Mouse (Mus musculus): Measurements from ENCODE around the gene Ikzf2.

Ikzf2 gene

DNA sequence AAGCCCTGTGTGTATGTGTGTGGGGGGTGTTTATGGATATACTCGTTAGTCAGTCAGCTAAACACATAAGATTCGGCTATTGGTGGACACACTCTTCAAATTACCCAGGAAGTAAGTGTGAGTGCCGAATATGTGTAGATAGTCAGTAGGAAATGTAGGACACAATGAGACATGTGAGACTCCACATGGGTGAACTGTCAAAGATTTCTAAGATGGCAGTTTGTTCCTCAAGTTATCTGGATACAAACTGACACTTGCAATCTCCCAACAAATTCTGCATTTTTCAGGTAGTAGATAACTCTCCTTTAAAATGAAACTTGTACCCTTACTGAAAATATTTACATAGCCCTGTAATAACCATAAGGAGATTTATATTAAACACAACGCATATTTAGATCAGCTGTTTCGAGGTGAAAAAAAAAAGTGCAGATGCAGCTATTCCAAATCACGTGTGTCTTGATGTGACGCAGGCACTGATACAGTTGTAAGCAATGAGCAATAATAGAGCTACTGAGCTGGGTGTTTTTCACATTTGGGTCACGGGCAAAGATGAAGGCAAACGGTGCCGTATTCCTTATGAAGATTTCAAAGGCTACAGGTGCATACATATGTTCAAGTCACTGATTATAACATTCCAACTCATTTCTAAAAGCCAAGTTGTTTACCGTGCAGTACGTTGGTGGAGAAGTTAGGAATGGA, 87.8 kb downstream of the Ikzf2 start:
- no peak for DNase-seq (ENCODE audit: extremely low spot score)

DNA sequence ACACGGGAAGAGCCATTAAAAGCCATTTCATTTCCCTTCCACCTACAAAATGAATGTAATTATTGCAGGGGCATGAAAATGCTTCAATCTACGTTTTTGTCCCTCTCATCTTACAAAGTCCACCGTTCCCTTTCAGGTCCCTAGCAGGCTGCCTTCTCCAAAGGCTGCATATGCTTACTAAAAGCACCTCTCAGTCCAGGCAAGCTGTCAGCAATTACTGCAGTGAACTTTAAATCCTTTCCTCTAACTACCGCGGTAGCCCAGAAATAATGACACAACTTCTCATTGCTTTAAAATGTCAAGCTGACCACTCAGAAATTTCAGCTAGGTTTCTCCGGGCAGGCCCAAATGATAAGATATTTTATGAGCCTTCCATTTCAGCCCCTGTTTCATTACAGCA, 95.2 kb downstream of the Ikzf2 start:
- DNase-seq (ENCODE audit: extremely low spot score), result no peak

DNA sequence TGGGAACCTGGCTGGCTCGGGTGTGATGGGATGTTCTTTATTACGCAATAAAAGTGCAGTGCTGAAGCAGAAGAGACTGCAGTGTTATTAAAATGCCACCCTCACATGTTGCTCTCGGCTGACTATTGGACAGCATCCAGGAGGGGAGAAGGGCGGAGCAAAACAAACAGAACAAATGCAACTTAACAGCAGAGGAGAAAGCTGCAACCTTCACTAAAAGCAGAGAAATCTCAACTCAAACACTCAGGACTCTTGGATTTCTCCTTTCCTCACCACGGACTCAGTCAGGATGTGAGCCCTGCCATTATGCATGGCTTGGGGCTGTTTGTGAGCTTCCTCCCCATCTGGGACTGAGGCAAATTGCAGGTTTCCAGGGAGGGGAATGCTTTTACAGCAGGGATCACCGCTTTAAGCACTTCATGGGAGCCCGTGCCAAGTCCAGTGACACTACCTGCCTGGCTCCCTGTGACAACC, 95.7 kb downstream of the Ikzf2 start:
- DNase-seq (ENCODE audit: extremely low spot score), result no peak

DNA sequence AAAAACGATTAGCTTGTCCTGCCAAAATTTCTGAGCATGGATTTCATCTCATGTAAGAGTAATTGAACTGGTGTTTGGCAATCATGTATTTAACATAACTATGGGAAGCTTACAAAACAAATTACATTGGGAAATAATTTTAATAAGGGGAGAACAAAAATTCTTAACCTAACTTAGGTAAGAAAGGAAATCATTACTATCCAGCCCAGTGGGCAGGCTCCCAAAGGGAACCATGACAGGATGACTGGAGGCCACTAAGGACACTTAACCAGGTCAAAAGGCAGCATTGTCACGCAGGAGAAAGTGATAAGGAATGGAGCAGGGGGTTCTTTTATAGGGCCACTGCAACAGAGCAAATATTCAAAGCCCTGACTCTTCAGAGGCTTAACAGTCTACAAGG, 101.5 kb downstream of the Ikzf2 start:
- no peak for DNase-seq (ENCODE audit: extremely low spot score)

DNA sequence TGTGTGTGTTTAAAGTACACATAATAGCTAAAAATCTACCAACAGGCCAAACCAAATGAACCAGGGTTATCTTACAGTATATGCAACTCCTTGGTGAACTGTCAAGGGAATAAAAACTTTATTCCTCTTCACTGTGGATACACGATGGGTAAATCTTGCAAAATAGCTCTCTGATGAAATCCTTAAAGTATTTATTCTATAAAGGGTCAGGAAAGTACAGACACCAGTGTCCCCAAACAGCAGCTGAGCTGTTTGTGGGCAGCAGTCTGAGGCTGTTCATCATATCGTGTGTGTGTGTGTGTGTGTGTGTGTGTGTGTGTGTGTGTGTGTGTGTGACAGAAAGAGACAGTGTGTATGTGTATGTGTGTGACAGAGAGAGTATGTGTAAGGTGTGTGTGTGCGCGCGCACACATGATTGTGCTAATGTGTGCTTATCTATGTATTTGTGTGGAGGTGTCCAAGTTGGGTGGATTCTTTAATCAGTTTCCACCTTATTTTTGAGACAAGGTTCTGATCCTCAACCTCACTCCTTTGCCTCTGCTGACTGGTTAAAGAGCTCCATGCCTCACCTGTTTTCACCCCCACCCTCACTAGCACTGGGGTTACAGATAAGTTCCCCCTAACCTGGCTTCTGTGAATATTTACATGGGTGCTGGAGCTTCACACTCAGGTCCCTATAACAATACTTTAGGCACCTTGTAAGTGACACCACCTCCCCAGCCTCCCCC, 102.9 kb downstream of the Ikzf2 start:
- no peak for DNase-seq (ENCODE audit: extremely low spot score)

DNA sequence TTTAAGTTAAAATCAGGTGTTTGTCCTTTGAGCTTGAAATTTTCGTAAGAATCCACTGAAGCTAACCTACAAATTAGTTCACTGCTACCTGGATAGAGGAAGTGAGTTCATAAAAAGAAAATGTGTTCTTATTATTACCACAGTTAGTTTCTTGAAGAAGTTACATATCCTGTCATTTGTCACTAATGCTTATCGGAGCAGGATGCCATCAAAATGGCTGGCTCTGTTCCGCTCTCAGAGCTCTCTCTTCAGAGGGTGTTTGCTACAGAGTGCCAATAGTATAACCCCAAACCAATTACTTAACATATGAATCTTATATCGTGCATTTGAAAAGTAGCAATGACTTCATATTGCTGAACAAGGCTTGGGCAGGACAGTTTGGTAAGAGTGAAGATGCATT, 108.1 kb downstream of the Ikzf2 start:
- DNase-seq (ENCODE audit: extremely low spot score), result no peak

DNA sequence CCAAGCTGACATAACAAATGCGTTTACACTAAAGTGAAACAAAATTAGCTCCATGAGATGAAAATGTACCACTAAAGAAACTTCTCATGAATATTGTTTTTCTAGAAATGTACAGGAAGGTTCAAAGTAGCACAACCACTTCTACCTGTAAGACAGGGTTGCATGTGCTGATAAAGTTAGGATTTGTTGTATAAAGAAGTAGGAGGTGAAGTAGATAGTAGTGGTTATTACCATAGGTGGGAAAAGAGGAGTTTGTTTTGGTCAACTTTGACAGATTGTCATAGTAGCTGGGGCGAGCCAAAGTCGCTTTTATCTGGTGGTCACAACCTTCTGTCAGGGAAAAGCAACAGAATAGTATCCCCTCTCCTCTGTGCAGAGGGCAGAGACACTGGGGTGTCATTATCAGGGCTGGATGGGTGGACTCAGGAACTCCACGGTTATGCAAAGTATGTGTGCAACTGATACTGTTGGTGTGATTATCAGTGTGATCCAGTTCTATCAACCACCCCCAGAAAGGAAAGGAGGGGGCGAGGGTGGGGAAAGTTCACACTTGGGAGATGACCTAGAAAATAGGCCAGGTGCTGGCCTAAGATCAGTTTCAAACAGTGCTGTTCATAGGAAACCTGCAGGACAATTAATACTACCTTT, 127.5 kb downstream of the Ikzf2 start:
- DNase-seq (ENCODE audit: extremely low spot score), result no peak

DNA sequence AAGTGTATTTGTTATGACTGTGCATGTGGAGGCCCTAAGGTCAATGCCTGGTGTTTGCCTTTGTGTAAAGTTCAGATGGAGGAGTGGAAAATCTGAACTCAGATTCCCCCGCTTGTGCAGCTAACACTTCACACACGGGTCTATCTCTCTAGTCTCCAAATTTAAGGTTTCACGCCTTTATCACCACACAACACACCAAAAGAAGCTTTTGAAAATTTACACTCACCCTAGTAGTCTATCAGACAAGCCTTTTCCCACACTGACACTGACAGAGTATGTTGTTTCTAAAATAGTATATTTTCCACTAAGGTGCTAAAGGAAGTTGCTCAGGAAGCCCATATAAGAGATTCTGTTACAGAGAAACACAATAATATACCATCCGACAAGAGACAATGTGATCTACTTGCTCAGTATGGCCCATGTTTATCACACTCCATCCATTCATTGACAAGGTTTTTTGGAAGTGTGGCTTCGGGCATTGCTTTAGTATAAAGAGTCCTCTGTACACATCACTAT, 131.4 kb downstream of the Ikzf2 start:
- no peak for DNase-seq (ENCODE audit: extremely low spot score)

DNA sequence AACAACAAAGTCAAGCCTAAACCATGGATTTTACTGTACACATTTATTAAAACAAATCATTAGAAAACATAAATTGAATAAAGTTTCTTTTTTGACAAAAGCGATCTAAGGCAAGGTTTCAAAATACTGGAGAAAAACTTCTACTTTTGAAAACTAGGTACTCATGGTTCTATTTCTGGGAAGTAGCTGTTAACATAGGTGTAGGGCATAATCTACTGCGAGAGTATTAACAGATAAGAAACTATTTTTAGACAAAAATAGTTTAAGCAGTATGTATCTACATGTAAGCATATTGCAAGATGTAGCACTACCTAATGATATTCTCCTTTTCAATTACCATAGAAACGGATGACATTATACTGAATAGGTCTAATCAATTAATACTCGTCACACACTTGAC, 137.1 kb downstream of the Ikzf2 start:
- DNase-seq (ENCODE audit: extremely low spot score), result no peak

DNA sequence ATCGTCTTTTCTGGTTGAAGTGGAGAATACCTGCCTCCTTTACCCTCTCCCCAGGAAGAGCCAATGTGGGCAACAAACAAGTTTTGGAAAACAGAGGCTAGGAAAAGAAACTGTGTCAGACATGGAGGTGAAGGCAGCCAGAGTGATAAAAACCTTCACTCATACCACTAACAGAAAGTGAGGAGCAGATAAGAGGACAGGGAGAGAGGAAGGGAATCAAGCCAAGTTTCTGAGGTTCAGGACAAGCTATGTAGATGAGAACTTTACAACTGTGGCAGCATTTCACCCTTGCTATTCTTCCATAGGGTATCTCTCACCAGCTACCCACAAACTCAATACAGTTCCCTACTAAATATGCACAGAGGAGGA, 141.2 kb downstream of the Ikzf2 start:
- no peak for DNase-seq (ENCODE audit: extremely low spot score)

DNA sequence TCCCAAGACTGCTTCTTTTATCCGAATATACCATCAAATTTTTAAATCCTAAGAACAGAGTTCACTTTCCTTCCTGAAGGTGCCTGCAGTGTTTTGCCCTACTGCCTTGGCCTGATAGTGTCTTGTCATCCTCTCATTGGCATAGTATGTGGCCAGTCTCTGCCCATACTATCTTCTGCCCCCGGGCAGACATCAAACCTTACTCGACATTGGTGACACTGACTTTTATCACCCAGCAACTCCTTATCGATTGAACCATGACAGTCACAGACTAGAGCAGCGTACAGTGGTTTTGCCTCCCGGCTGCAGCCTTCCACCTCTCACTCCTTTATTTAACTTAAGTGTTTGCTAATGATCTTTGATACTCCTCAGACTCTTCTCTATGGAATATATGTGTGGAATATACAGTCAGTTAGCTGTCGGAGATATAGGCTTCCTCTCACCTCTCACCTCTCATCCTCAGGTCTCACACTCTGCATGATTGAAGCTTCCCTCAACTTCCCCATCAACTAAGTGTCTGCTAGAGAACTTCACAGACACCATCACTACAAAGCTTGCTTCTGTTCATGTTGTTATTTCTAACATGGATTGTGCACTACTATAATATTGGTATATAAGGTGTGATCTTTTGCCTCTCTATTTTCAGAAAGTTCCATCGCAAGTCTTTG, 141.7 kb downstream of the Ikzf2 start:
- no peak for DNase-seq (ENCODE audit: extremely low spot score)

DNA sequence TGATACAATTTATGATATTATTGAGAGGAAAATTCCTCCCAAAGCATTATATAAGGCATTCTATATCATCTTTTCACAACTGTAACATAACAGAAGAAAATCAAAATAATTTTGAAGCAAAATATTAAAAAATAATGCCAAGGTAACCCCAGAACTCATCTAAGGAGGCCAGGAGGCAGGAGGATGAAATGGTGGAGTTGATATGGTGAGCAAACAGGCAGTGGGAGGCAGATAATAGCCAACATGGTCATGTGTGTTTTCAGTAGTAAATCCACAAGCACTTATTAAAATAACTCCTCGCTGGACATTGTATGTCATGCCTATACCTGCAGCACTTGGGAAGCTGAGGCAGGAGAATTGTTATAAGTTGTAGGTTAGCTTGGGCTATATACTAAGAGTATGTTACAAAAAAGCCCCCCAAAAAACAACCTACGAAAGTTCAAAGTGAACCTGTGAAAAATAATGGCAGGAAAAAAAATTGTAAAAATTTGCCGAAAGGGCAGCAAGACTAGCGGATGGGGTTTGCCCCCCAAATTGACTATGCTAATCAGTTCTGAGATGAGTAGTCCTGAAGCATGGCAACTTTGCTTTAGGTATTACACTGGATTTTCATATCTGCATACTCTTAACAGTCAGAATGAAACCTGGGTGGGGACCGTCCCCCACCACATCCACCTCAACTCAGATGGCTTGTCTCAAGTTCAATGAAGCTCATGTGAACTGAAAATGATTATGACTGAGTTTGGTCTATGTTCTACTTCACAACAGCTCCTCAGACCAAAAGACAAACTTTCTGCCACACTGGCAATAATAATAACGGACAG, 143.1 kb downstream of the Ikzf2 start:
- no peak for DNase-seq (ENCODE audit: extremely low spot score)

DNA sequence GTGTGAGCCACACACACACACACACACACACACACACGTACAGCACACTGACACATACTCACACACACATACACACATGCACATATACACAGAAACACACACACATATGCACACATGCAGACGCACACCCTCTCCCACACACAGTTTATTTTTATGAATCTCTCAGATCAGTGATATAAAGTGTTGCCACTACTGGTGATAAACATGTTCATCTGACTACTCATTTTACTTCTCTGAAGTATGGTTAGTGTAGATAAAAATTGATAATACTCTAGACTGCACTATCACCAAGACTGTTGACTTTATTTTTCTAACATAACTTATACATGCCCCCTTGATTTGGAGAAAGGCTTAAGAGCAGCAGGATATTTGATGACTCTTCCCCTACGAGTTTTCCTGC, 144.5 kb downstream of the Ikzf2 start:
- DNase-seq (ENCODE audit: extremely low spot score), result no peak

DNA sequence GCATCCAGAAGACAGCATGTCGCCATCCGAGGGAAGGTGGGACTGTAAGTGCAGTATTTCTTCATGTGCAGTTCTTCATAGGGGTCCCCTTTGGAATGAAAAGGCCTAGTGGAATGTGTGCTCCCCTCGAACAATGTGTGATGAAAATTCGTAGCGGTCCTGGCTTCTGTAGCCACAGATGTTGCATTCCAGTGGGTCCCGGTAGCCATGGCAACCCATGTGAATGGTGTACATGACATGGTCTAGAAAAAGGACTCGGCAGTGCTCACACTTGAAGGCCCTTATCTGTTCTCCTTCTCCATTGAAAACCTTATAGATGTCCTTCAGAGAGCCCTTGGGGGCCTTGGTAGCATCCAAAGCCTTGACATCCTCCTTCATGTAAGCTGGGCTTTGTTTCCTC, 148.4 kb downstream of the Ikzf2 start:
- DNase-seq (ENCODE audit: extremely low spot score), result peak; percentile 23

DNA sequence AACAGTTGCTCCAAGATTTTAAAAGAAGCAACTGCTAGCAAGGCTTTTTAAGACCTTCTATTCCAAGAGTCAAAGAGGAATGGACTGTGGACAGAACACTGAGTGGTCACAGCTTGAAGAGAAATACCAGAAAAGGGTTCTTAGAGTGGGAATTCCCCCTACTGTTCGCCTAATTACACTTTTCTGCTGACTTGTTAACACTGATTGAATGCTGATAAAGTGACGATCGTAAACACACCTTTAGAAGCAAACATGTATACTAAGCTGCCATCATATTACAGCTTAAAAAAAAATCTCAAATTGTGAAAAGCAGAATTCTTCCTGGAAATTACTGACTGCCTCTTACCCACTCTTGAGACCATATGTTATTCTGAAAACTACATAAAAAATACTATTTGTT, 149.4 kb downstream of the Ikzf2 start:
- DNase-seq (ENCODE audit: extremely low spot score), result no peak

DNA sequence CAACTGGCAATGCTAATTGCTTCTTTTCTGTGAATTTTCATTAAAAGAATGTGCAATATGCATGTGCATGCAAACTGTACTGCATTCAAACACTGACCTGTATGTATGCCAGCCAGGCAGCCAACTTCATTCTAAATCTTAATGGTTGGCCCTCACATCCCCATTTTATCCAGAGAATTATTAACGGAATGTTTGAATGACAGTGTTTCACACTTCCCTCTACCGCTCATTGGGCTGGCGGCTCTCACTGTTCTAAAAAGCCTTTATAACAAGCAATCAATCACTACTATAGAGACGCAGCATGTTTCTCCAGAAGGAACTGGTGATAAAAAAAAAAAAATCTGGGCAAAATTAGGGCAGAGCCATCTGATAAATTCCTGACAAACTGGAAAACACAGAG, 151.5 kb downstream of the Ikzf2 start:
- no peak for DNase-seq (ENCODE audit: extremely low spot score)

DNA sequence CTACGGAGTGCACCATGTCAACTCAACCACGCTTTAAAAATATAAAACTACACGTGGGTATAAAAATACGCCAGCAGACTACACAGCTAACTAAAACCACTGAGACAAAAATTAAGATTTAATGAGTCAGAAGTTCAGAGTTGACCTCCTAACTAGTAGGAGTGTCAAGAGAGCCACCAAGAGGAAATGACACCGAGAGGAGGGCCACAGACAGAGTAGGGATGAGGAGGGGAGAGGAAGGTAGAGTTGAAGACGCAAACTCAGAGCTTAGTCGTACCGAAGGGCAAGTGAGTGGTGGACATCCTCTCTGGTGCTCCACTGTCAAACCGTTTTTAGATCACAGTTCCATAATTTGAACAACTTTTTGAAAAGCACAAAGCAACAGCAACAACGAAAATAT, 154.0 kb downstream of the Ikzf2 start:
- DNase-seq (ENCODE audit: extremely low spot score), result no peak

DNA sequence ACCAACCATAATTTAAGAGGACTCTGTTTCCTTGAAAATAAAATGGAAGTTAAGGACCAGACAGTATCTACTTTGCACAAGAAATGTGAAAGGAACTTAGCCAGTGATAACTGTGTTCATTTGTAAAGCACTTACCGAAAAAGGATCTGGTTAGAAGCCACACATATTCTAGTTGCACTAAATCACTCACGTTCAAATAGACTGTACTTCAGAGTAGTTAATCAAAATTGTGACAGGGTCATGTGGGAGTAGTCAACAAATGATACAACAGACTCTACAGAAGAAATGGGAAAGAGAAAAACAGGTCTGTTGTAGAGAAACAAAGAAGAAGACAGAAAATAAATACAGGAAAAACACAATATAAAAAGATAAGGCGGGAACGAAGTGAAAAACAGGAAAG, 158.3 kb downstream of the Ikzf2 start:
- no peak for DNase-seq (ENCODE audit: extremely low spot score)

DNA sequence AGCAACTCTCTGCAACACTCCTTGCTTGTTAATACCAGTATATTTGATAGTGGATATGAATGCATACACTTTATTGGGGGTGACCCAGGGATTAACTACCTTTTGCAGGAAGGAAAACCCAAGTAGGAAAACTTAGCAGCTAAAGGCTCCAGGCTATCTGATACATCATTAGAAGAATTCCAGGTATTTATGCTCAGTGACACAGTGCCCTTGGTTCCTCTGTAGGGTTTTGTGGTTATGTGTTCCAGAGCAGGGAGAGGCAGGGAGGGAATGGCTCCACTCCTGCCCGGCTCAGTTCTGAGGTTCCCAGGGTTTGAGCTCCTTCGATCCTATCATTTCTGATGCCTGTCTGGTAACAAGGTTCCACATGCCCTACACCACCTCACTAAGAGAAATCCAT, 165.4 kb downstream of the Ikzf2 start:
- no peak for DNase-seq (ENCODE audit: extremely low spot score)

DNA sequence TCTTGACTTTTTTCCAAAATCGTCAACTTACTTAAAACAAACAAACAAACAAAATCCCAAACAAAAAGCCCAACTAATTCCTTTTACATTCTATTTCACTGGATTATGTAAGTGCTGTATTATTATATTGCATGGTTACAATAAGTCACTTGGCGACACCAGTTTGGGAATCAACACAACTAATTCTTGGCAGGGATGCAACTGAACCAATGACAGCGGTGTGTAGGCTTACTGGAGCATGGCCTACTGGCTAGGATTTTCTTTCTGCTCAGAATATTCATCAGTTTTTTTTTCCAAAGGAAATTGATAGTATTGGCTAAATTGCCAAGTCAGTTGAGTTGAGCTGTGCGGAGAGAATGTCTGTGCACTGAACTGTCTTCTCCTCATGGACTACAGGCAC, 167.7 kb downstream of the Ikzf2 start:
- no peak for DNase-seq (ENCODE audit: extremely low spot score)

DNA sequence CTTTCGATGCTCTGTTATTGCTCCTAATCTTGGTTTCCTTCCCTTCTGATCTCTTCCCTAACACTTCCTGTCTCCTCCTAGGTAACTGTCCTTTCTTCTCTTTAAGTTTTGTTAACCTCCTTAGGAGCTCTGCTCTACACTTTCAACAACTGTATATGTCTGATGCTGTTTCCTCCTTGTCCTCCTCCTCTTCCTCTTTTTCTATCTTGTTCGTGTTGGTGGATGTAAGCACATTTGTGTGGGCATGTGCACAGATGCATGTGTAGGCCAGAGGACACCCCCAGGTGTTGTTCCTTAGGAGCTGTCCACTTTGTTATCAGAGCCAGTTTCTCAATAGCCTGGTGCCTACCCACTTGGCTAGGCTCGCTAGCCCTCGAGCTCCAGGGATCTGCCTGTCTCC, 169.0 kb downstream of the Ikzf2 start:
- no peak for DNase-seq (ENCODE audit: extremely low spot score)

DNA sequence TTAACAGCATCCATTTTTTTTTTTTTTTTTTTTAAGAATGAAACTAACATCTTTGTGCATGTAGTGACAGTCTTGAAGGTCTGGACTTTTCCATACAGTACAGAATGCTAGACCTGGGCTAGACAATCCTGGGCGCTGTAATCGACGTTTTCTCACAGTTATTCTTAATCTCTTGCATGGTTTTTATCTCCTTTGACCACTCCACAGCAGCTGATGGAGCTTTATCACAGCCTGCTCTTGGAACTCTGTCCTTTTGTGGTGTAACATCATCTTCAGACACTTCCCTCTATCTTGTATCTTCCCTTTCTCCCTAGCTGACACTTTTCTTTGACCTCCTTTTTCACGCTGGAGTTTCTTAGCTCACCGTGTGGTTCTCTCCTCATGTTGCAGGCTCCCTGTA, 170.9 kb downstream of the Ikzf2 start:
- no peak for DNase-seq (ENCODE audit: extremely low spot score)

Data from embryo, embryonic 9.5 days (tissue).